Mouse (Mus musculus) CD4-positive, CD25-positive, alpha-beta regulatory T cell, adult 2 months (primary cell): ENCODE results near the gene Acp2.

Experiments used
- DNase-seq: peaks from one replicate; pipeline ENCODE4 v3.0.0-alpha.2; 2012; ENCODE audit warnings: low read depth, low spot score

Acp2 gene

DNA sequence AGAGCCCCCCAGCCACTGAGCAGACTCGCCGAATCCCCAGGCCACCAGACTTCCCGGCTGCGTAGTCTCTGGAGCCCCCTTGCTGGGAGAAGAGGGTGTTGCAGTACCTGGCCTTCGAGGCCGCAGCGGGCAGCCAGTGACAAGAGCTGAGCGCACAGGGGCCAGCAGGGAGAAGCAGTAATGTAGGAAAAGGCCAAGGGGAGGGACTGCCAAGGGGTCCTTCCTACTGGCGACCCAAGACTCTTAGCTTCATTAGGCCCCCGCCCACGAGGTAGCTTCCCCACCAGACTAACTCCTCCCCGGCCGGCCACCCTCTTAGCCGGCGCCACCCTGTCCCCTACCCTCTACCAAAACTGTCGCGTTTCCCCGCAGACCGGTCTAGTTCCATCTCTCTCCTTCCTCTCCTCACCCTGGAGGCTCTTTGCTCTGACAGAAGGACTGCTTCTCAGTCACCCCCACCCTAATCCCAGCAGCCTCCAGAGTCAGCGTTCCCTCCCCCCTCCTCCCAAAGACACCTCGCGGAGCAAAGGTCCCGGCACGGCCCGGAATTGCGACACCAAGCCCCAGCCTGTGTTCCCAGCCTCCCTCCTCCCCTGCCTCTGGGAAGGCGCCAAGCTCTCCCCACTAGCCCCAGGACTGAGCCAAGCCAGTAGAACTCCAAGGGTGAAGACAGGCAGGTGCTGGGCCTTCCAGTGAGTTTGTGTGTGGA is 7.9 kb upstream of the Acp2 start:
- peak; percentile 73 for DNase-seq

DNA sequence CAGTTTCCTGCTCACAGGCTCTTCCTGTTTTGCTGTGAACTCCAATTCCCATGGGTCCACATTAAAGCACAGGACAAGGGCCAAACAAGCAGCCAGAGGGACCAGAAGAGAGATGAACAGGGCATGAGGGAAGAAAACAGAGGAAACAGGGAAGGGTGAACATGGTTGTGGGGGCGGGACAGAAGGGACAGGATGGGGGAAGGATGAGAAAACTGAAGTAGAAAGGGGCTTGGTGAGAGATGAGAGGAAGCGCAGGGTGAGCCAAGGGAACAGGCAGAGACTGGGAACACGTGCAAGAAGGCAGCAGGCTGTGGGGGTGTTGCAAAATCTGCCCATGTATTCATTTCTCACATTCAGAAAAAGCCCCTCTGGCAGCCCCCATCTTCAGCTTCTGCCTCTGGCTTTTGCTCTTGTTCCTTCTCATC is 6.1 kb upstream of the Acp2 start:
- no peak for DNase-seq

DNA sequence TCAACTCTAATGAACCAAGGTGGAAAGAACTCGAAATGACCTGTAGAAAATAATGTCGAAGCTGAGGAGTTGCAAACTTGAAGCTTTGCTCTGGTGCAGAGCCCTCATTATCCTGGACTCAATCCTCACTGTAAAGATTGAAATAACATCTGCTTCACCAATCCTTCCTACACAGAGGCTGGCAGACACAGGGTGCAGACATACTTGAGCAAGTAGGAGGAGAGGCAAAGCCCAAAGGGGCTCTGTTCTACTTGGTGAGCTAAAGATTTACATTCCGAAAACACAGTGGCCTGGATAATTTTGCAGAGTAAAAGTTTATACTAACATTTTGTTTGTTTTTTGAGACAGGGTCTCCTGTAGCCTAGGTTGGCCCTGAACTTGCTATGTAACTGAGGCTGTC is 3.8 kb upstream of the Acp2 start:
- DNase-seq = no peak

DNA sequence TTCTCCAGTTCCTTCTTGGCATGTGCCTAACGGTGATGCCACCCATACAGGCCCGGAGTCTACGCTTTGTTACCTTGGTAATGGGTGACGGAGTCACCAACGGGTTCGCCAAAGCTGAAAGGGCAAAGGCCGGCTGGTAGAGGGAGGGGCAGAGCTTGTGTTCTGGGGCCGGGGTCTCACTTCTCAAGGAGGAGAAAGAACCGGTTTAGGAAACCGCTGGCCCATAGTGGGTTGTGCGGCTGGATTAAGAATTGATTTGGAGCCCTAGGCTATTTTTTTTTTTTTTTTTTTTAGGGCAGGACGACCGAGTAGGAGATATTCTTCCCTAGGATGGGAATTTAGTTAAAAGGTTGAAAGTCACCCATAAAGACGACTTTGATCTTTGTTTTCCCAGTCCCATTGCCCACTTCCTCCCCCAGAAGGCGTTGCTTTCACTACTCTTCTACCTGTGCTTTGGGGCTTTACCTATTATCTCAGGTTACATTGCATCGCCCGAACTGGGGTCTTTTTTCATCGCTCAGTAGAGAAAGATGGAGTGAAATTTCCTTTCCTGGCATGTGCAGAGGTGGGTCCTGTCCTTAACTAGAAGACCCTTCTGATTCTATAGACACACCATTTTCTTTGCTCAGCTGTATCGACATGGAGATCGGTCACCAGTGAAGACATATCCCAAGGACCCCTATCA is 429 bp downstream of the Acp2 start:
- DNase-seq = no peak

DNA sequence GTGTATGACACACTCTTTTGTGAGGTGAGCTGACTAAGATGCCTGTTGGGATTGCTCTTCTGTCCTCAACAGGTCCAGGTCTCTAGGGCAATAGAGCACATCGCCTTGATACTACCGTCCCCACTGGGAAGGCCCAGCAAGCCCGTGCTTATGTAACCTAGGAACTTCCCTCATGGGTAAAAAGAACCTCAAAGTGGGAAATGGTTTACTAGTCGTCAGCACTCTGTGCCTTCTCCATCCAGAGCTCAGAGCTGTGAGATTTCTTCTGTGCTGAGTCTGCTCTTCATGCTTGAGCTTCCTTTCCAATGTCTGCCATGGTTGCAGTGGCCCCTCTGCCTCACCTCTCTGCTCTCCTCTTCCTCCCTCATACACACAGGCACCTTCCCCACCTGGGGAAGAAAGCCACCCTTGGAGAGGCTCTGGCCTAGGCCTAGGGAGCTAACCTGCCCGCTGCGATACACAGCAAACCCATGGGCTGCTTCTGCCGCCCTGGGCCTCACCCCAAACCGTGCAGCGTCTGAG is 3.6 kb downstream of the Acp2 start:
- no peak for DNase-seq

DNA sequence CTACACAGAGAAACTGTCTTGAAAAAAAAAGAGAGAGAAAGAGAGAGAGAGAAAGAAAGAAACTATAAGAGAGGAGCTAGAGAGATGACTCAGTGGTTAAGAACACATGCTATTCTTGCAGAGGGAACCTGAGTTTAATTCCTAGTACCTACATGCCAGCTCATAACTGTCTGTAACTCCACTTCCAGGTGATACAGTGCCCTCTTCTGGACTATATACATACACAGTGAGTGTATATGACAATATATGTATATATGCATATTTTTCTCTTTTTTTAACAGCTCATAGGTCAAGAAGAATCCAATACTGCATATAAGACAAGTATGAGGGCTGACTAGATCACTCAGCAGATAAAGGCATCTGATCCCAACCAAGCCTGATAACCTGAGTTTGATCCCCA is 10.6 kb downstream of the Acp2 start:
- DNase-seq = no peak

DNA sequence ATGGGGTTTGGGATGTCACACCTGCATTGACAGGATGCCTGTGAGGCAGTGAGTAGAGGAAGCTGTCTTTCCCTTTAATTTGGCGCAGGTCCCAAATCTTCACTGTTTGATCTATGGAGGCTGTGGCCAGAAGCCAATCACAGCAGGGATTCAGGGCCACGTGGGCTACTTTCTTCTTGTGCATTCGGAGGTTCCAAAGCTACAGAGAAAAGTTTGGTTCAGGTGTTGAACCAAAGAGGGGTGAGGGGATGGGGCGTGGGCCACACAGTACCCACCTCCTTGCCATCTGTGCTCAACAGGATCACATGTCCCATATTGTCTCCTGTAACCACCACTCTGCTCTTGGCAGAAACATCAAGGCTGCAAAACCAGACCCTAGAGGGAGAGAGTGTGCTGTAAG is 14.3 kb downstream of the Acp2 start:
- DNase-seq = no peak

DNA sequence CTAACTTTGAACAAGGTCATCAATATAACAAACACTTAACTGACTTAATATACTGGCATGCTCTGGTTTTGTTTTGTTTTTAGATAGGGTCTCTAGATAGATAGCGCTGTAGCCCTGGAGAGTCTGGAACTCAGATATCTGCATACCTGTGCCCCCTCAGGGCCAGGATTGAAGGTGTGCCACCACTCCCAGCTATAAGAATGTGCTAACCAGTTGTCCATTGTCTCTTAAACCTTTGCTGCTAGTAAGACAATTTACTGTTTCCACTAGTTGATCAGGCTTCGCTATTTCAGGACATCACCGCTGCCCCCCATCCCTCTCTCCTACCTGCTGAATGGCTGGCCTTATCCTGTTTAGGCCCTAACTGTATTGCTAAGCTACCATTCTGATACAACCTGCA is 17.8 kb downstream of the Acp2 start:
- no peak for DNase-seq

DNA sequence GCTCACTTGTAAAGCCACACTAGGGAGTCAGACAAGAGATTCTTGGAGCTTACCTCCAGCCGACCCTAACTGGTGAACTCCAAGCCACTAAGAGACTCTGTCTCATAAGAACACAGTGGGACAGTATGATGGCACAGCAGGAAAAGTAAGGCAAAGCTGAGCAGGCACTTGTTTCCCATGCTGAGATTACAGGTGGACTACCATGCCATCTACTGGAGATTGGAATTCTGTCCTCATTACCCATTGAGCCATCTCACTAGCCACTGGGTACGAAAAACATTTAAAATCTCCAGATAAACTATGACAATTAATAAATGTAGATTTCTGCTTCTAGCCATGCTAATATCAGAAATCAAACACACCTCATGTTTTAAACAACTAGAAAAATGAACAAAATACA is 20.9 kb downstream of the Acp2 start:
- DNase-seq = no peak

DNA sequence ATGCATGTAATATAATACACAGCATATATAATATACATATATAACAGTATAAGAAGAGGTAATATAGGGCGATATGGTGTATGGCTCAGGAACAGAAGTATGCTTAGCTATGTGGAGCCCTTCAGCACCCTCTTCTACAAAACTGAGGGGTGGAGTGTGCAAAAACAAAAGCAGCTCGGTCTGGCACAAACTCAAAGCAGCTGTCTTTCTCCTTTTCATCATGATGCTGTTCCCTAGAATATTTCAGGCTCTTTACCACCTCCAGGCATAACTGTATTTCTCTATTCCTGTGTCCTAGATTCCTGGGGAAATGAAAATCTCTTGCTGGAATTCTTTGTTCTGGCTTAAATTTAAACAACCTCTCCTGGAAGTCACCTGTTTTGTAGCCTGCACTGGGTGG is 27.1 kb downstream of the Acp2 start:
- DNase-seq = no peak

DNA sequence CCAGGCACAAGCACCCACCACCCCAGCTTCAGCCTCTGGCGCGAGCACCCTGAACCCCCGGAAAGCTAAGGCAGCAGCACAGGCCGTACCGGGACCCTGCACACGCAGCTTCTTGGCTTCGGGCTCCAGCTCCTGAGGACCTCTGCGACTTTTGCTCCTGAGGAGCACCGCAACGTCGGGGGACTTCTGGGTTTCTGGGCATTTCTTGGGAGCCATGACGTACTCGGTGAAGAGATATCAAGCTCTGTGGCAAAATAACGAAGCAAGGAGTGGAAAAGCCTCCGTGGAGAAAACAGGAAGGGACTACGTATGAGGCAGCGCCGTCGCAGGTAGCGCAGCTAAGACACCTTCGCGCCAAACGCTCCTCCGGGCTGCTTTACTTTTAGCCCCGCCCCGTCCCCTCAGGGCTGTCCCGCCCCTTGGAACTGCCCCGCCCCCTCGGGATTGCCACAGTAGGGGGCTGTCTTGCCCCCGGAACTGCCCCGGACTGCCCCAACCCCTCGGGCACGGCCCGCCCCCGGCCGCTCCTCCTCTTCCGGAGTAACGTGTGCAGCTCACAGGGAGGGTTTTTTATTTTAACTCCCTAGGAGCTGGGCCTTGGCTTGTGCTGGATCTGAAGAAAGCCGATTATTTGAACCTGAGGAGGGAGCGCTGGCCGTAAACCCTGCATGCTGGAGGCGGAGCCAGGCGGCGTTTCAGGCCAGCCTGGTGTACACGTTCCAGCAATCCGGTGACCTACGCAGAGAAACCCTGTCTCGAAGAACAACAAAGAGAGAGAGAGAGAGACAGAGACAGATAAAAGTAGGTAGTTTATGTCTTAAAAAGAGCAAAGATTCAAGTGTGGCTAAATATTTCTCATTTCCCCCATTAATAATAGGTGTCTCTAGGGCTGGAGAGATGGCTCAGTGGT is 34.2 kb downstream of the Acp2 start, which contains the start of gene Ddb2:
Gene Ddb2 (minus strand): TSS at position 382 of the 910 bp plus-strand sequence.
- DNase-seq = peak; percentile 98

DNA sequence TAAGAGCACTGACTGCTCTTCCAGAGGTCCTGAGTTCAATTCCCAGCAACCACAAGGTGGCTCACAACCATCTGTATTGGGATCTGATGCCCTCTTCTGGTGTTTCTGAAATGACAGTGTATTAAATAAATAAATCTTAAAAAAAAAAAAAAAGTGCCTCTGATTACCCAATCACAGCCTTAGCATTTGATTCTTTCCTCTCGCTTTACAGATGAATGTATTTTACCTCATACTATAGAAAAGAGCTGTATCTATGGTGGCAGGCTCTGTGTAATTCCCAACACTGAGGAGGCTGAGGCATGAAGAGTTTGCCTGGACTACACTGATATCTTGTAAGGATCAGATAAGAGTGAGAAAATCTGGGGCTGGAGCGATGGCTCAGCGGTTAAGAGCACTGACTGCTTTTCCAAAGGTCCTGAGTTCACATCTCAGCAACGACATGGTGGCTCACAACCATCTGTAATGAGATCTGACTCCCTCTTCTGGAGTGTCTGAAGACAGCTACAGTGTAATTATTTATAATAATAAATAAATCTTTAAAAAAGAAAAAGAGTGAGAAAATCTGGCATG is 34.9 kb downstream of the Acp2 start:
- peak; percentile 55 for DNase-seq

DNA sequence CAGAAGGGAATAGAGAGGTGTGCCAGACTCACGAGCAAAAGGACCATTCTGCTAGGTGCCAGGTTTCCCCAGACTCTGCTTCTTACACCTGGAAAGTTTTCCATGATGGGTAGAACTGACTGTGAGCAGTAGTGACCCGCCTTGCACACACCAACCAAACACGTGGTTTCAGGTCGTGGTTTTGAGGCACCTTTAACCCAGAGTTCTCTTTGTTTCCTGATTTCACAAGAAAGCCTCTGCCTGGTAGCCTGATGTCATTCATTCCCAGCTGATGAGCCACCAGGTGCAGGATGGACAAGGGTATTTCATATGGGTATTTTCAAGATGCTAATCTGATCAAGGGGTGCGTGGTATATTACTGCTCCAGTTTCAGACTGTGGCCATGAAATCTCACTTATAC is 39.9 kb downstream of the Acp2 start:
- DNase-seq = peak; percentile 27

DNA sequence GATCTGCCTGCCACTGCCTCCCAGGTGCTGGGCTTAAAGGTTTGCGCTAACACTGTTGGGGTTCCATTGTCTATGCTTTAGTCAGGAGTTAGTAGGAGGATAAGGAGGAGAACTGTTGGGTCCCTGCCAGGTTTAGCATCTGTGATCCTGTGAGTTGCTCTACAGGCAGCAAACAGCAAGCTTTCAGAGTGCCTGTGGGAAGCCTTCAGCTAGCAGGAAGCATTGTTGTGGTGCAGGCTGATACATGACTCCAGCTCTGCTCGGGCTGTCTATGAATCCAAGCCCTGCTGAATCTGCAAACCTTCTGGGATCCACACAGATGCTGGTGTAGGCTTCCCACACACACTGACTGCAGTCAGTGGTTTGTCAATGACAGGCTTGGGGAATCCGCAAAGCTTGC is 40.7 kb downstream of the Acp2 start:
- DNase-seq = no peak

DNA sequence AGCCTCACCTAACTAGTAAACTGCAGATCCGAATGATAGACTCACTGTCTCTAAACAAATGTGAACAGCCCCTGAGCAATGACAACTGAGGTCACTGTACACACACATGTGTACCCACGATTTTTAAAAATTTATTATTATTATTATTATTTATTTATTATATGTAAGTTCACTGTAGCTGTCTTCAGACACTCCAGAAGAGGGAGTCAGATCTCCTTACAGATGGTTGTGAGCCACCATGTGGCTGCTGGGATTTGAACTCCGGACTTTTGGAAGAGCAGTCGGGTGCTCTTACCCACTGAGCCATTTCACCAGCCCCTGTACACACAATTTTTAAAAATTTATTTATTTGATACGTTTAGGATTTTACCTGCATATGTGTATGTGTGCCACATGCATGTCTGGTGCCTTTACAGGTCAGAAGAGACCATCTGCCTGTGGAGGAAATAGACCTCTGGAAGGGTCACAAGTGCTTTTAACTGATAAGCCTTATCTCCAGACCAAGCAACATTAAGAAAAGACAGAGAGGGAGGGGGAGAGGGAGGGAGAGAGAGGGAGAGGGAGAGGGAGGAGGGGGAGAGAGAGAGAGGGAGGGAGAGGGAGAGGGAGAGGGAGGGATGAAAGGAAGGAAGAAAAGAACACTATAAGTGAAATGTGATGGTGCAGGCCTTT is 42.0 kb downstream of the Acp2 start:
- no peak for DNase-seq

DNA sequence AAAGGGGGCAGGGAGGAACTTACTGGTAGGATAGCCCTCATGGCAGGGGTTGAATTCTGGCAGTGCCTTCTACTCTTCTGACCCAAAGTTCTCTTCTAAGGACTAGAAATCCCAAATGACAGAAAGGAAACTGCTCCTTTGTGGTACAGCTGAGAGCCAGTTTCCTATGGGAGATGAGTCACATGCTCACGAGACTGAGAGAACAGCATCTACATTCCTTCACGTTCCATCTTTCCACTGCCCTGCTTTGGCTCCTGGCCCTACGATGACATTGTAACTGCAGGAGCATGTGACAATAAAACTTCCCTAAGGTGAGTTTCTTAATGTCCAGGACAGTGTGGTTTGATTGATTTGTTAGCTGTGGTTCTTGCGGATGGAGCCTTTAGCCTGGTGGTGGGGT is 45.7 kb downstream of the Acp2 start:
- no peak for DNase-seq

DNA sequence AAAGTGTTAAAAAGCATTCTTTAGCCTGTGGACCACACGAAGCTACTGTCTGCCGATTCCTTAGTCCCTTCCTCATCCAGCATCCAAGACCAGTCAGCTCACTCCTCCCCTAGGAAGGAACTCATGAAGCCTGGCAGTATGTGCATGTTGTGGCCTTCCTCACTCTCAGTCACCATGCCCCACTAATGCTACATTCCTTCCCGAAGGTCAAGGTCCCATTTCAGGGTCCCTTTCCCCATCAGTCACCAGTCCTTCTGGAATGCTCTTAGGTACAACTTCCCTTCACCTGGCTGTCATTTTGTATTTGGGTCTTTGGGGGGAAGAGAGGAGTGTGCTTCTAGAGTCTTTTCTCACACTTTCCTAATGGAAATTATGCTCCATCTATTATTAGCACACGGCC is 49.3 kb downstream of the Acp2 start:
- DNase-seq = no peak

DNA sequence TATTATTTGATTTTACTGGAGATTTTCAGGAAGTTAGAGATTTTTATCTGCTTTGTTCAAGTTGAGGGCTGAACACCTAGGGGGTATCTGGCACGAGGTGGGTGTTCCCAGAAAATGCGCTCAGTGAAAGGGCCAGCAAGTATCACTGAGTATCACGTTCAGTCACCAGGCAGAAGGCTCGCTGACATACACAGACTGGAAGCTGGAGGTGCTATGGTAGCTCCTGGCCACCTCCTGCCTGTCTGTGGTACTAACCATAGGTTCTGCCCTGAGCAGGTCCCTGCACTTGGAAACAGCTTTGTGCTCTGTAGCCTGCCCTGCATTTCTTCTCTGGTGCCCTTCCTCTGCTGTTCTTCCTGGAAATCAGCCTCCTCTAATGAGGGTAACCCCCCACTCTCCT is 49.8 kb downstream of the Acp2 start:
- no peak for DNase-seq

DNA sequence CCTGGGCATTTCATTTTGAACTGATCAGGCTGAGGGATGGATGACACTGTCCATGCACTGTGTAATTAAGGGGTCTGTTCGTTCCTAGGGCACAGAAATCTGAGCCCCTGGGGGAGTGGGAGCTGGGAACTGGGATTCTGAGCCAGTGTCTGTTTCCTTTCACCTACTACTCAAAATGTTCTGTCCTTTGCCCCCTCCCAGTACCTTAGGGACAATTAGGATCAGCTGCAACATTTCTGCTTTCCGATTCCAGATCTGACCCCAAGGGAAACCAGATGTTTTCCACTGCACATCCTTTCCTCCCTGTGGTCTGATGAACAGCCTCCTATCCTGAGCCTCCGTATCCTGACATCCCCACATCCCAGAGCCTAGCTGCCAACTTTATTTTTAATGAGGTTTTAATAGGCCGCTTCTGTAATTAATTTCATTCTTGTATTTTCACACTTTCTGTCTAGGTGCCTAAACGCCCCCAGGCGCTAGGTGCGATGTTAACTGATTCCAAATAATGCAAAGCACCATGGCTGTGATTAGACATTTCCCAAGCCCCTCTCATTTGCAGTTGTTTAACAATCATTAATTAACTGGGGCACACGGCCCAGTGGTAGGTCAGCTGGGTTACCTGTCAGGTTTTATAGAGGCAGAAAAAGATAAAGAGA is 52.2 kb downstream of the Acp2 start:
- no peak for DNase-seq

DNA sequence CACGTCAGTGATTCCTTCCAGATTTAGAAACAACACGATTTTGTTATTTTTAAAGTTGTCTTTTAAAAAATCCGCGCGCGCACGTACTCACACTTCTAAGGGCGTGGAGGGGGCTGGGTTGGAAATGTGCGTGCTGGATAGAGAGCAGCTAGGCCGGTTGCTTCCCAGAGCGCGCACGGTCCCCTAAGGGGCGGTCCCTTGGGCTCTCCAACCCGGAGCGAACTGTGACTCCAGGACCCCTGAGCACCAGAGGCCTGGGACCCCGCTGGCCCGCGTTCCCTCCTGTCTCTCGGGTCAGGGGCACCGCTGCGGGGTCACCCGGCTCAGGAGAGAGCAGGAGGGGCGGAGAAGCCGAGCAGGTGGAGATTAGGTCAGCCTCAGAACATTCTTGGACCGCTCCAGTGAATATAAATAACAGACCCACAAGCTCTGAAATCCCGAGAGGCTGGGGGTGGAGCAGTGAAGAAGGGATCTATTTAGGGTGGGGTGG is 53.0 kb downstream of the Acp2 start, which contains the start of gene Pacsin3:
Gene Pacsin3 (plus strand): TSS at position 294 of the 490 bp plus-strand sequence.
- DNase-seq = peak; percentile 33
